Mouse (Mus musculus) embryonic facial prominence, embryonic 15.5 days (tissue): Measurements from ENCODE around the gene Mprip. TPM values are rescaled to one million over a fixed set of nuclear protein-coding genes. Genes with fewer than 3 reads are reported as not detected.

Source experiments
- ATAC-seq: fragments of 200-750 bp; cut with Nextera tagmentation; 2 replicates; pipeline ENCODE4 v1.8.0; 2017; ENCODE audit warnings: low read depth, moderate TSS enrichment; ENCODE audit not compliant: insufficient number of reproducible peaks, low FRiP score, low TSS enrichment
- H3K27ac ChIP-seq: fragments of 300-500 bp; sonication (generic); replicated peaks from 2 replicates; pipeline ENCODE4 v1.5.1; 2015; ENCODE audit warnings: mild to moderate bottlenecking, inconsistent platforms
- H3K27me3 ChIP-seq: fragments of 300-500 bp; sonication (generic); 2 replicates; pipeline ENCODE4 v1.6.1; 2015; ENCODE audit warnings: inconsistent platforms
- H3K36me3 ChIP-seq: fragments of 300-500 bp; sonication (generic); 2 replicates; pipeline ENCODE4 v1.6.1; 2015; ENCODE audit warnings: mild to moderate bottlenecking, inconsistent platforms
- H3K4me1 ChIP-seq: fragments of 300-500 bp; sonication (generic); 2 replicates; pipeline ENCODE4 v1.6.1; 2015; ENCODE audit warnings: inconsistent platforms
- H3K4me2 ChIP-seq: fragments of 300-500 bp; sonication (generic); replicated peaks from 2 replicates; pipeline ENCODE4 v1.6.1; 2015; ENCODE audit warnings: mild to moderate bottlenecking, inconsistent platforms
- H3K4me3 ChIP-seq: fragments of 300-500 bp; sonication (generic); replicated peaks from 2 replicates; pipeline ENCODE4 v1.5.1; 2015; ENCODE audit warnings: mild to moderate bottlenecking, inconsistent platforms
- H3K9ac ChIP-seq: fragments of 300-500 bp; sonication (generic); 2 replicates; pipeline ENCODE4 v1.6.1; 2015; ENCODE audit warnings: inconsistent platforms
- H3K9me3 ChIP-seq: fragments of 300-500 bp; sonication (generic); replicated peaks from 2 replicates; pipeline ENCODE4 v1.6.1; 2016; ENCODE audit warnings: inconsistent platforms
- WGBS: fragments of 180-500 bp; shearing (Covaris S2); methylation state at CpG from one replicate; pipeline ENCODE4 v1.1.7; 2015; 5-methylcytosine and 5-hydroxymethylcytosine counted together
- polyA plus RNA-seq: library from polyadenylated mRNA; unstranded; fragments of >200 nt; fragmentation: Nextera tagmentation; extraction: Ambion mirVana; gene quantifications from 2 replicates; pipeline ENCODE4 v1.2.1, GENCODE M21; 2015

The Mprip gene
- polyA plus RNA-seq, 1 experiment from 2014 or later, result 66.9 TPM

DNA sequence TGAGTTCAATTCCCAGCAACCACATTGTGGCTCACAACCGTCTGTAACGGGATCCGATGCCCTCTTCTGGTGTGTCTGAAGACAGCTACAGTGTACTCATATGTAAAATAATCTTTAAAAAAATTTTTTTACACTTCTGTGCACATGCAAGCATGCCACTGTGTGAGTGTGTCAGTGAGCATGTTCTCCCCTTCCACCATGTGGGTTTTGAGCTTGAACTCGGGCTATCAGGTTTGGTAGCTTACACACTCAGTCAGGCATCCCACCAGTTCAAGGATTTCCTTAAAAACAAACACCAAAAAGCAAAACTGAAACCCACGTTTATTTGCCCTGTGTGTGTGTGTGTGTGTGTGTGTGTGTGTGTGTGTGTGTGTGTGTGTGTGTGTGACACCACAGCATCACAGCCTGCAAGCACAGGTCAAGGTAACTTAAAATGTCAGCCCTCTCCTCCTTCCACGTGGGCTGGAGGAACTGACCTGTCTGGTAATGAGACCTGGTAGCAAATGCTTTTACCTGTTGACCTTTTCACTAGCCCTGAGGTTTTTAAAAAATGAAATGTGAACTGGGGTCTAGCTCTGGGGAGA, 154.5 kb downstream of the Mprip start:
- ATAC-seq, result no peak
- Histone ChIP-seq H3K36me3 (peaks cover 47% of the 10 kb centered on the region), H3K9ac (no peak overlapping the region)

DNA sequence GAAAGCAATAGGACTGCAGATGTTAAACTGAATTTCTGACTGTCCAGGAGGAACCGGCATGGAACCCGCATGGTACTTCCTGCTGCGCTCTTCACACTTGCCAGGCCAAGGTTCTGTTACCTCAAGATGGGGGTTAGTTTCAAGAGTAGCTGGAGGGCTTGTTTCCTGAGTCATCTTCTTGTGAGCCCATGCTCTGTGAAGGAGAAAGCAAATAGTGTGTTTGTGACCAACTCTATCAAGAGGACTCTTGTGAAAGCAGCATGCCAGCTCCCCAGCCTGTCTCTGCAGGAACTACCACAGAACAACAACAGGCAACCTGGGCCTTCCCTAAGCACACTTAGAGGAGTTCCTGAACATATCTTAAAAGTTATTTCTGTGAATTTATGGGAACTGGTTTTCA, 156.8 kb downstream of the Mprip start:
- no peaks in the 10 kb centered on the region for H3K9me3 ChIP-seq
- H3K4me2 ChIP-seq, result no peak overlapping the region
- H3K36me3 ChIP-seq, result peaks cover 66% of the 10 kb centered on the region
- WGBS, result 96% methylated on average over 3 of the region's 3 CpGs
- H3K9ac ChIP-seq, result no peak overlapping the region
- H3K4me3 ChIP-seq, result no peak overlapping the region
- H3K27ac ChIP-seq, result no peak overlapping the region
- no peaks in the 10 kb centered on the region for H3K4me1 ChIP-seq
- H3K27me3 ChIP-seq, result no peaks in the 10 kb centered on the region
- no peak for ATAC-seq

More for the DNA sequence above, 154.5 kb downstream of the Mprip start:
- Histone ChIP-seq H3K4me2 (no peak overlapping the region), H3K4me1 (peaks cover 7% of the 10 kb centered on the region; the same call in 1 of the 2 replicates), H3K27me3 (no peaks in the 10 kb centered on the region), H3K4me3 (no peak overlapping the region), H3K9me3 (no peaks in the 10 kb centered on the region), H3K27ac (no peak overlapping the region)
- 85% methylated on average over 6 of the region's 6 CpGs for WGBS

DNA sequence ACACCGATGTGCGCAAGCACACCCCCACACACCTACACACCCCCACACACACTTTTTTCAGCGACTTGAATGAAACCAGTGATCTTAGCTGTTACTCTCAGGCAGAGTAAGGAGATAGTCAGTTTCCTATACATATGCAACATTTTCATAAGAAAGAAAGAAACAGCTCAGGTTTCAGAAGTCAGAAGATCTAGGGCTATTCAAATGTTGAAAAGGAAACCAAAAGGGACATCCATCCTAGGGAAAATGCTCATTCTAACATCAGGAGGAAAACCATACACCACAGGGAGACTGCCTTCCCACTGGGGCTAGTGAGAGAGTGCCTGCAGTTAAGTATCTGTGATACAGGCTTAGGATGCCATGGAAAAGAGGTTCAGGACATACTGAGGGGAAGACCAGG, 160.5 kb downstream of the Mprip start:
- Histone ChIP-seq H3K27ac (no peak overlapping the region), H3K4me2 (no peak overlapping the region), H3K9ac (no peak overlapping the region), H3K27me3 (no peaks in the 10 kb centered on the region), H3K4me1 (no peaks in the 10 kb centered on the region), H3K9me3 (no peaks in the 10 kb centered on the region), H3K4me3 (no peak overlapping the region), H3K36me3 (peaks cover 88% of the 10 kb centered on the region)
- ATAC-seq, result no peak
- WGBS, result 86% methylated on average over 3 of the region's 3 CpGs

Other genes with a start within 250 kb of the Mprip start
- gene Jmjd4, start 211.3 kb upstream of the Mprip start, polyA plus RNA-seq, result 10.8 and 12.1 TPM in 2 replicates
- gene Snap47, start 210.1 kb upstream of the Mprip start, polyA plus RNA-seq, result 115 and 121 TPM in 2 replicates
- 8.8 and 8.9 TPM in 2 replicates for gene Zfp867, start 188.8 kb upstream of the Mprip start, polyA plus RNA-seq
- gene Zkscan17, start 134.6 kb upstream of the Mprip start, polyA plus RNA-seq, result 21.2 and 22.2 TPM in 2 replicates
- gene Nlrp3, start 119.7 kb upstream of the Mprip start, polyA plus RNA-seq, result 0.16 and 0.25 TPM in 2 replicates
- 0.30 and 0.43 TPM in 2 replicates for gene Olfr222, start 85.1 kb upstream of the Mprip start, polyA plus RNA-seq
- not detected in 2 replicates for gene Olfr223, start 68.0 kb upstream of the Mprip start, polyA plus RNA-seq
- gene Pld6, start 126.3 kb downstream of the Mprip start, polyA plus RNA-seq, result 2.8 and 3.8 TPM in 2 replicates
- 36.6 and 38.9 TPM in 2 replicates for gene Flcn, start 148.7 kb downstream of the Mprip start, polyA plus RNA-seq
- gene Nt5m, start 178.1 kb downstream of the Mprip start, polyA plus RNA-seq, result 42.7 and 43.4 TPM in 2 replicates
- gene Cops3, start 178.5 kb downstream of the Mprip start, polyA plus RNA-seq, result 175 and 181 TPM in 2 replicates